Mouse (Mus musculus): Measurements from ENCODE around the gene 1700042G07Rik. TPM values are rescaled to one million over a fixed set of nuclear protein-coding genes. Genes with fewer than 3 reads are reported as not detected.
A peak's percentile ranks its signal among the peaks of the same experiment; 100 is the strongest.
"Not testable (repeated sequence)": the region's sequence is repeated elsewhere in the genome, so short reads cannot be mapped to it uniquely, and the experiment has no call there.

1700042G07Rik gene
- total RNA-seq, 2 experiments from 2014 or later = not detected

DNA sequence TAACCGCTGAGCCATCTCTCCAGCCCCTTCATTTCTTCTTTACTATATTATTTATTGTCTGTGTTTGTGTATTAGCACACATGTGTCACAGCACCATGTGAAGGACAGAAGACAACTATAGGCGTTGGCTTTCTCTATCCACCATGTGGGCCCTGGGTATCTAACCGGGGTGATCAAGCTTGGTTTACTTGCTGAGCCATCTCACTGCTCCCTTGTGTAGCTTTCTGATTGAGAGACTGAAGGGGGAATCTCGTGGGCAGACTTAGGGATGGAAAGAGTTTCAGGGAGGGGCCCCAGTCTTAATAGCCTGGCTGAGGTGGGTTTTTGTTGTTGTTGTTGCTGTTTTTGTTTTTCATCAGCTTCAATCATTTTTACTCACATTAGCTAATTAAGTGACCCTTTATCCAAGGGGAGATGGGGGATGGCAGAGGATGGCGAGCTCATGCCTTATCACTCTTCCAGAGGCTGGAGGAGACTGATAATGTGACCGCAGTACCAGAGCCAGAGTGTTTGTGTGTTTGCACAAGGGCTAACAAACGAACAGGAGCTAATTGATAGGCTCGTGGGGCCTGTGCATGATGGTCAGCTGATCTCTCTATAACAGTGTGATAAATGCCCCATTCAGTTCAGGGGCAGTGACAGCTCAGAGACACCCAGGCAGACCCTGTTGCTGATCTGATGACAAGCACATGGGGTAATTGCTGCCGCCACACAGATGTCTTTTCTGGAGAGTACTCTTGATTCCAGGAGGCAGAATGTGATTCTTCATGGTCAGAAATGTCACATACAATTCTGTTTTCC, 20.6 kb downstream of the 1700042G07Rik start:
- no peak for DNase-seq
- intact Hi-C loops (cut with DNase I) = loop anchor here (2.0 kb wide), 1 partner anchor 27 kb away; the partner anchor contains the start of gene Pik3r3

DNA sequence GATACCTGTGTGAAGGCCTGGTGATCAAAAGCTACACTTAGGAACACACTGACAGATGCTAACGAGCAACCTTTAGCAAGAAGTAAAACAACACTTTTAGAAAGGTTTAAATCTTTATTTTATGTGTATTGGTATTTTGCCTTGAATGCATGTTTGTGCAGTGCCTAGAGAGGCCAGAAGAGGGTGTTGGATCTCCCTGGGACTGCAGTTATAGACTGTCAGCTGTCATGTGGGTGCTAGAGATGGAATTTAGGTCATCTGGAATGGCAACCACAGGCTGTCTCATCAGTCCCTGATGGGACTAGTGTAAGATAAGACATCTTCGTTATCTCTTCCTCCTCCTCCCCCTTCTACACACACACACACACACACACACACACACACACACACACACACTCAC, 25.2 kb downstream of the 1700042G07Rik start:
- no peak for DNase-seq
- intact Hi-C loops (cut with DNase I) = no loop called here

DNA sequence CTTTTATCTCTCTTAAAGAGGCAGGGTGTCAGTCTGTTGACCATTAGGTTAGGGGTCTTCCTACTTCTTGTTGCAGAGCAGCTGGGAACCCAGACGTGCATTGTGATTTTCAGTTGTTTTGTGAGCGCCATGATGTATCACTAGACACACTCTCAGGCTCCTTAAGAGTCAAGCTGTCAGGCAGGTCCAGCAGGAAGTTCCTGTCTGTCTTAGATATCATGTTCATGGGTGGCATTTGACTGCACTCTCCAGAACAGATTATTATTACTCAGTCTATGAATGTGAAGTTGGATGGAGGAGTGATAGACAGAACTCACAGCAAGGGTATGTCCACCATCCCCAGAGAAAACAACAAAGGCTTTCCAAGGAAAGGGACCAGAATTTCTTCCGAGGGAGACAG, 31.2 kb downstream of the 1700042G07Rik start:
- intact Hi-C loops (cut with DNase I) = no loop called here
- DNase-seq = no peak

DNA sequence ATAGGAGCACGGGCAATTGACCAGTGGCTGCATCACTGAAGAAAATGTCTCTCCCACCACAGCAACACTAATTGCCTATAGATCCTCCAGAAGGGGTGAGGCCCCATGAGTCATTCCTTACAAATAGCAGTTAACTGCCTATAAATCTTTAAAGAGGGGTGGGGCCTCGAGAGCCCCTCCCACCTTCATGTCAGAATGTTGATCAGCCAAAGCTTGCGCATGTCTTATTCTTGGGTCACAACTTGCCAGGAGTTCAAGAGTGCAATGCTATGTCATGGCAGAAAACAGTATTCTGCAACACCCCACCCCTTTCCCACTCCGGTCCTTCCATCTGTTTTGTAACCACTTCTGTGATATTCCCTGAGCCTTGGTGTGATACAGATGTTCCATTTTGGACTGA, 33.4 kb downstream of the 1700042G07Rik start:
- intact Hi-C loops (cut with DNase I) = no loop called here

DNA sequence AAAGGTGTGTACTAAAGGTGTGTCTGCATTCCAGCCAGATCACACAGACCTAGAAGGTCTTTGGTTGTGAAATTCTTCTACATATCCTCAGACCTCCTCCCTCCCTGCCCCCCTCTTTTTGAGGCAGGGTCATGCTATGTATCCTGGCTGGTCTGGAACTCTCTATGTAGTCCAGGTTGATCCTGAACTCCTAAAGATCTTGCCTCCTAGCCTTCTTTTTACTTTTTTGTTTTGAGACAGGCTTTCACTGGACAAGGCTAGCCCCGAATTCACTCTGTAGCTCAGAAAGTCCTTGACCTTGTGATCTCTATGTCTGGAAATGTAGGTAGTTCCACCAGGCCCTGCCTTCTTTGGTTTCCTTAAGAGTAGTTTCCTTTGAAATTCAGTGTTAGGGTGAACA, 35.7 kb downstream of the 1700042G07Rik start:
- DNase-seq = no peak
- intact Hi-C loops (cut with DNase I) = no loop called here

More for the DNA sequence above, 33.4 kb downstream of the 1700042G07Rik start:
- no peak for DNase-seq

DNA sequence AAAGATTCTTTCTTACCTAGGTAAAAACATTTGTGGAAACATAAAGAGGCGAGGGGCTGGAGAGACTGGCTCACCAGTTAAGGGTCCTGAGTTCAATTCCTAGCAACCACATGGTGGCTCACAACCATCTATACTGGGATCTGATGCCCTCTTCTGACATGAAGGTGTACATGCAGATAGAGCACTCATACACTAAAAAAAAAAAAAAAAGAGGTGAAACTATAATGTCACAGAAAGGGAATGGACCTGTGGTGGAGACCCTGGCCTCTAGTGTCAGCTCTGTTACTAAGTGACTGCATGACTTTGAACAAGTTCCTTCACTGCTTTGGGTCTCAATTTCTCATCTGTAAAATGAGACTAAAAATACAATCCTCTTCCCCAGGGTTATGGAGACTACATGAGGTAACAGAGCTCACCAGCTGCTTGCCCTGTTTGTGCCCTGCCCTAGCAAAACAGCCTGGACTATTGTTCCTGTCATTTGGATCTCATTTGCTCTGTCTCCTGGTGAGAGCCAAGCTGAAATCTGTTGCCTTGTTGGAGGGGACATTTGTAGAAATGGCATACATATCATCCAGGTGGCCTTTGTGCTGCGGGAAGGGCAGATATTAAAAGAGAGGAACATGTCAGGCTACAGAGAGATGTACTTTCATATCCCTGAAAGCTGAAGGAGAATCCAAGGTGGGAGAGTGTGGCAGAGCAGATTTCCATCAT, 42.9 kb downstream of the 1700042G07Rik start:
- no peak for DNase-seq
- intact Hi-C loops (cut with DNase I) = no loop called here

DNA sequence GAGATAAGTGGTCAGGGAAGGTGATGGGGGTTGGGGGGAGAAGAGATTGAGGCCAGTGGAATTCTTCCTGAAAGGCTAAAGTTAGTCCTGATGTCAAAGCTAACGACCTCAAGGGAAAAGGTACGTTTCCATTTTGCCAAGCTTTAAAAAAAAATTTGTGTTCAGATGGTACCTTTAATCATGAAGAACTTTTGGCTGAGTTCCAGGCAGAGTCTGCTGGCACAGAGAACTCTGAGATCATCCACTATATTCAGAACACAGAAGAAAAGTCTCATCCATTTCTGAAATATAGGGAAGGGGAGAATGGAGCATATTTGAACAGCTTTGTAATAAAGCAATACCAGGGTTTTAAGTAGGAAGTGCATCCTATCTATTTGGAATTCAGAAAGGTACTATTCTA, 43.9 kb downstream of the 1700042G07Rik start:
- intact Hi-C loops (cut with DNase I) = no loop called here
- DNase-seq = peak; percentile 46 to 62

DNA sequence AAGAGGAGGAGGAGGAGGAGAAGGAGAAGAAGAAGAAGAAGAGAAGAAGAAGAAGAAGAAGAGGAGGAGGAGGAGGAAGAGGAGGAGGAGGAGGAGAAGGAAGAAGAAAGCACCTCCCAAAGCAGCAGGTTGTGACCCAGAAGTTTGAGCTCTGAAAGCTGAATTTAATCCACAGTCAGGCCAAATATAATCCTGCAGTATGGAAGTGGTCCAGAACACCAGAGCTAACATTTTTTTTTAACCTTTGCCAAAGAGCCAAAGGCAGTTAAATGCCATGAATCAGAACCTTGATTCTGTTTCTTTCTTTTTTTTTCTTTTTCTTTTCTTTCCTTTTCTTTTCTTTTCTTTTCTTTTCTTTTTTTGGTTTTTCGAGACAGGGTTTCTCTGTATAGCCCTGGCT, 44.5 kb downstream of the 1700042G07Rik start:
- DNase-seq; intact Hi-C loops (cut with DNase I): not testable (repeated sequence)

DNA sequence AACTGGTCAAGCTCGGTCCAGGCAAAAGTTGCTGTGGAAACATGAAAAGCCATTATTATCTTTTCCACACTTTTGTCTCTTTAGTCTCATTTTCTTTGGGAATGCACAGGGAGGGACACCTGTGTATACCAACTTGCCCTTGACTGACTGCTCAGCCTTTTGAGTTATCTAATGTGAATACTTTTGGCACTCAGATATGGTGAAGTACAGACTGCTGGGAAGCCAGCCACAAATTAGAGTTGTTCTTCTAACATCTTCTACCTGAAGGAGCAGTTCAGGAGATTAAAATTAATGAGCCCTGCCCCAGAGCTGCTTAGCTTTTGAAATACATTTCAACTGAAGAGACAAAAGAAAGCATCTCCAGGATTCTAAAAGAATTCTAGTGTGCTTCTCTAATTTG, 45.9 kb downstream of the 1700042G07Rik start:
- intact Hi-C loops (cut with DNase I) = no loop called here
- DNase-seq = no peak

DNA sequence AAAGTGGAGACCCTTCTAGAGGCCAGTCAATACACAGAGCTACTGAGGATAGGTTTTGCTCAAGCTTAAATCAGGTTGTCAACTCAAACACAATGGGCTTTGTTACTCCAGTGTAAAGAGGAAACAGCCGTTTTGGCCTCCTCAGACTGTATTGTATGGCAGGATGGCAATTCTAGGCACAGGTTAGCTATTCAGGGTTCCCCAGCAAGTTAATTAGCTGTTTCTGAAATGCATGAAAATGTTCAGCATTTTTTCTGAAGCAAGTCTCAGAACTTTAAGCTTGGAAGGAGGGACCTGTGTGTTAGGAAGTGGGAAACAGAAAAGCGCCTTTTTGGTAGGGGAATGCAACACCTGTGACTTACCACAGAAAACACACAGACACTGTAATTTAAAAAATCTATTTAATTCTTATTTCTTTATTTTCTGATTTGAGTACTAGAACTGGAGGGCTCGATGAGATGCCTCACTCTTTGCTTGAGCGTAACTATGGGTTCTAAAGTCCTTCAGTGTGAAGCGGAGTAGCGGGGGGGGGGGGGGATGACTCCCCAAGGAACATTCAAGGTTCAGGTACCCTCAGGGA, 47.0 kb downstream of the 1700042G07Rik start:
- peak; percentile 24 to 31 for DNase-seq
- intact Hi-C loops (cut with DNase I) = loop anchor here (2.0 to 5.0 kb wide), 3 partner anchors 27 to 143 kb away; partner anchors contain the start of genes Lrrc41 and Uqcrh

DNA sequence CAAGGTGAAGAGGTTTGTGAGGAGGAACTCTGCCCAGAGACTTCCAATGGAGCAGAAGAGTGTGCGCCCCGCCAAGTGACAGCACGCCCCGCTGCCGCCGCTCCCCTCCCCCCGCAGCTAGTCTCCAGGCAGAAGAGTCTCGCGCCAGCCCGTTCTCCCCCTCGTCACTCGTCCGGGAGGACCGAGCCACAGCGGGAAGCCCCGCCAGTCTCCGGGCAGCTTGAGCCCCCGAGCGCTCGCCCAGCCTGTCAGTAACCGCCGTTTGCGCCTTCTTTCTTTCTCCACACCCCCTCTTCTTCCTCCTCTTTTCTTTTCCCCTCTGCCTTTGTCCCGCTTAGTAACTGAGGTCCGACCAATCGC, 47.6 kb downstream of the 1700042G07Rik start:
- no peak for DNase-seq
- intact Hi-C loops (cut with DNase I) = loop anchor here (2.0 to 5.0 kb wide), 3 partner anchors 28 to 143 kb away; partner anchors contain the start of genes Lrrc41 and Uqcrh

DNA sequence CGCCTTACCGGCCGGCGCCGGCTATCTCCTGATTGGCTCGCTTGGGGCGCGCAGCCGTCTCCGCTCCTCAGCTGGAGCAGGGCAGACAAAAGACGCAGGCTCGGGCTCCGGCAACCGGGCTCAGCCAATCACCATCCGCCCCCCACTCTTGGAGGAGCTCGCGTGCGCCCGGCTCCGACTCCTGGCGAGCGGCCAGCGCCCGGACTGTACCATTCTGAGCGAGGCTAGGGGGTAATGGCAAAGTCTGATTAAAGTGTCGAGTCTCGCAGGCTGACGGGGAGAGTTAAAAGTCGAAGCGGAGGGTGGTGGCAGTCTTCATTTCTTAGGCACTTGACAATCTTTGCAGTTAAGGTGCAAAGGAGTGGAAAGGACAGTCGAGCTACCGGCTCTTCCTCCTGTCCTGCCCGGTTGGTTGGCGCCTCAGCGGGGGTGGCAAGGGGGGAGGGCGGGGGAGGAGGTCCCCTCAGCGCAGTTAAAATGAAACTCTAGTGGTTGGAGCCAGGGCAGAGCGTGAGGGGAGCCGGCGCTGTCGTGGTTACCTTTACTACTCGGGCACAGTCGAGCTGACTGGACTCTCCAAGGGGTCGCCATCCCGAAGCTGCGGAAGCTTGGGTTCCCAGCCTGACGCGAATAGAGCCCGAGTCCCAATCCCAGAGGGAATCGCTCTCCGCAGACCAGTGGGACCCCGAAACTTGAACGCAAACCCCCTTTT, 48.1 kb downstream of the 1700042G07Rik start, which contains the start of gene Pik3r3:
TSS of gene Pik3r3 (plus strand) at position 479 of the 712 bp plus-strand sequence.
- intact Hi-C loops (cut with DNase I) = loop anchor here (2.0 to 5.0 kb wide), 3 partner anchors 28 to 144 kb away; partner anchors contain the start of genes Lrrc41 and Uqcrh
- DNase-seq = peak; percentile 98 to 99

DNA sequence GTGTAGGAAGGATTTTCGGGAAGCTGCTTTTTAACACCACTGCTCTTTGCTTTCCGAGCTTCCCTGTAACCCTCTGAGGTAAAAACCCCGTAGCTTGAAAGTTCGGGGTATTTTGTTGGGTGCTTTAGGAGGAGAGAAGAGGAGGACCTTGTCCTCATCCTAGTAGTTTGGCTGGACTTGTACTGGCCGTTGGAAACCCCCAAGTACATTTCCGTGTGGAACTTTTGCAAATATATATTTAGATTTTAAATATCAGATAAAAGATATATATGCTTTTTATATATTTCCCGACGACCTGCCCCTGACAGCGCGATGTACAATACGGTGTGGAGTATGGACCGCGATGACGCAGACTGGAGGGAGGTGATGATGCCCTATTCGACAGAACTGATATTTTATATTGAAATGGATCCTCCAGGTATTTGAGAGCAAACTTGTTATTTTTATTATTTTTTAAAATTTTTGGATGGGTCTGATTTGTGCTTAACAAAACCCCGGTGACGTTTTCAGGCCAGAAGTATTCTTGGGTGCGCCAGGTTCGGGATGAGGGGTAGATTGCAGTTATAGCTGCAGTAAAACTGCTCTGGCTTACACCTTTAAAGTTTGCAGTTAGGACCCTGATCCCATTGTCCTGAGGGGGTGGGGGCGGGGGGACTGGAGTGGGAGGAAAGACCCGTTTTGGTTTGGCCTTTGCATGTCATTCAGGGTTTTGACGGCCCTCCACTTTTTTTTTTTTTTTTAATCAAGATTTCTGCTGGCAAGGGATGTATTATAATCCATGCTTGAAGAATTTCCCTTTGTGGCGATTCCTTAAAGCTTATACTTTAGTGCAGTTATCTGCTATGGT, 49.0 kb downstream of the 1700042G07Rik start:
- DNase-seq = peak in 1 of 2 experiments; percentile 4
- intact Hi-C loops (cut with DNase I) = loop anchor here (2.0 to 5.0 kb wide), 3 partner anchors 29 to 145 kb away; partner anchors contain the start of genes Lrrc41 and Uqcrh

DNA sequence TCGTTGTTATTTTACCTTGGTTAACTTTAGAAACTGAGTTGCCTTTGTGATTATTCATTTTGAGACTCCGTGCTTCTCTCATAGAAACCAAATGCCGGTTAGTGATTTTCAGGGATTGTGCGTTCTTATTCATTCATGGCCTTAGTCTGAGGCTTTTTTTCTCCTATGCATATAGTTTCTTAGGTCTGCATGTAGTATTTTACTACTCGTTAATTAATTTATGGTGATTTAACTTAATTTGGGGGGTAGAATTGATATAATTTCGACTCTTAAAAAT, 49.6 kb downstream of the 1700042G07Rik start:
- peak in 1 of 2 experiments; percentile 10 for DNase-seq
- intact Hi-C loops (cut with DNase I) = loop anchor here (5.0 kb wide), 1 partner anchor 145 kb away; the partner anchor contains the start of genes Lrrc41 and Uqcrh

Other genes with a start within 250 kb of the 1700042G07Rik start
- gene Dmbx1, start 233.4 kb upstream of the 1700042G07Rik start, total RNA-seq (2021) = not detected
- gene Faah, start 155.4 kb upstream of the 1700042G07Rik start, total RNA-seq (2021) = under 1 TPM; 0.60 to 0.94 TPM
- 10 to 100 TPM; 23.5 to 24.8 TPM for gene Nsun4, start 119.5 kb upstream of the 1700042G07Rik start, total RNA-seq (2021)
- gene Uqcrh, start 98.3 kb upstream of the 1700042G07Rik start, total RNA-seq (2021) = 1,000 to 10,000 TPM; 1,784 to 1,838 TPM
- 10 to 100 TPM; 33.2 to 39.7 TPM for gene Lrrc41, start 98.1 kb upstream of the 1700042G07Rik start, total RNA-seq (2021)
- 1 to 10 TPM; 3.7 TPM for gene Rad54l, start 49.7 kb upstream of the 1700042G07Rik start, total RNA-seq (2021)
- gene Pomgnt1, start 49.5 kb upstream of the 1700042G07Rik start, total RNA-seq (2021) = 10 to 100 TPM; 78.4 to 81.9 TPM
- 1 to 10 TPM; 4.6 to 5.1 TPM for gene Lurap1, start 22.0 kb upstream of the 1700042G07Rik start, total RNA-seq (2021)
- gene Tspan1, start 5.8 kb upstream of the 1700042G07Rik start, total RNA-seq (2021) = under 1 TPM in 1 of 2 experiments, not detected in 1; 0.14 TPM
- gene Gm49337, start within 50 bp of the 1700042G07Rik start, total RNA-seq (2021) = under 1 TPM in 1 of 2 experiments, not detected in 1; 0.96 TPM
- 10 to 100 TPM; 20.6 to 29.3 TPM for gene Pik3r3, start 48.2 kb downstream of the 1700042G07Rik start, total RNA-seq (2021)

Data from heart, postnatal 10 days (tissue).